Mouse (Mus musculus): ENCODE measurements around the gene Ss18l1. TPM values are rescaled to one million over a fixed set of nuclear protein-coding genes. Genes with fewer than 3 reads are reported as not detected.
A peak's percentile ranks its signal among the peaks of the same experiment; 100 is the strongest.

Gene Ss18l1
- polyA plus RNA-seq, 2 experiments from 2014 or later = 0.87 to 0.99 TPM

DNA sequence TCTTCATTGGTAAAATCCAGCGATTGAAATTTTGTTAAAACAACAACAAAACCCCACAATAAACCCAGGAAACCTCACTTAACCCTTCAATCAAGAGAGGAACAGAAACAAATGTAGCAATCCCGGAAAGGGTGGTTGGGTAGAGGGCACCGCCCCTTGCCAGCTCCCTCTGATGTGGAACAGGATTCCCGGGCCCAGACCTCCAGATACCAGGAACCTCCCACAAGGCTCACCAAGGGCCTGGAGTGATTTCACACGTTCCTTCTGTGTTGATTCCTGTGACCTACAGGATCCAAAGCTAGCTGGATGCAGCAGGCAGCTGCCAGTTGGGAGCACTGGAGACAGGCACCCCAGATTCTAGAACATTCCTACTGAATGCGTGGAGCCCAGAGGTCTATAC, 1.9 kb upstream of the Ss18l1 start:
- no peak for ATAC-seq

DNA sequence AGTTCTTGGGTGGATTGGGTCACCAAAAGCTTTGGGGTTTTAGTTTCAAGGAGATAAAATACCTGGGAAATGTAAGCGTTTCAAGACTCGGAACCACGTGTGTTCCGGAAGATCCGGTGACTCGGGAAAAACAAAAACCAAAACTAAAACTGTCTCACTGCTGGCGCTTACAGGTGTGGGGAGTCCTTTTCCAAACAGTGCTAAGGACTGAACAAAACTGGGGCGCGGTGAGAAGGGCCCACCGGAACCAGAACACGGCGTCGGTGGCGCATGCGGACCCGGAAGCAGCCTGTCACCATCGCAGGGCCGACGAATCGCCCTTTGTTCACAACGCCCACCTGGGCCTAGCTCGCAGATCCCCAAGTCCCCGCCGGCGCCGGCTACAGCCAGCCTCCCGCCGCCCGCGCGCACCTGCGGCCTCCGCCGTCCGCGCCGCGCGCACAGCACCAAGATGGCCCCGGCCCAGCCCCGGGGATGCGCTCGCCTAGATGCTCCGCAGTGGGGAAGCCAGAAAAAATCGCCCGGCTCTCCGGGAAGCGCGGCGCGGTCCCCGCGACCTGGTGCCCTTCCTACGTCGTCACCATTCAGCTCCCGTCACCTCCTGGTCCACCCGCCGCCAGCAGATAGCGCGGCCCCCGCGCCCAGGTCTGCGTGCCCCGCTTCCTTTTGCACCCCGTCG, 593 bp upstream of the Ss18l1 start:
- ATAC-seq = peak; percentile 44

DNA sequence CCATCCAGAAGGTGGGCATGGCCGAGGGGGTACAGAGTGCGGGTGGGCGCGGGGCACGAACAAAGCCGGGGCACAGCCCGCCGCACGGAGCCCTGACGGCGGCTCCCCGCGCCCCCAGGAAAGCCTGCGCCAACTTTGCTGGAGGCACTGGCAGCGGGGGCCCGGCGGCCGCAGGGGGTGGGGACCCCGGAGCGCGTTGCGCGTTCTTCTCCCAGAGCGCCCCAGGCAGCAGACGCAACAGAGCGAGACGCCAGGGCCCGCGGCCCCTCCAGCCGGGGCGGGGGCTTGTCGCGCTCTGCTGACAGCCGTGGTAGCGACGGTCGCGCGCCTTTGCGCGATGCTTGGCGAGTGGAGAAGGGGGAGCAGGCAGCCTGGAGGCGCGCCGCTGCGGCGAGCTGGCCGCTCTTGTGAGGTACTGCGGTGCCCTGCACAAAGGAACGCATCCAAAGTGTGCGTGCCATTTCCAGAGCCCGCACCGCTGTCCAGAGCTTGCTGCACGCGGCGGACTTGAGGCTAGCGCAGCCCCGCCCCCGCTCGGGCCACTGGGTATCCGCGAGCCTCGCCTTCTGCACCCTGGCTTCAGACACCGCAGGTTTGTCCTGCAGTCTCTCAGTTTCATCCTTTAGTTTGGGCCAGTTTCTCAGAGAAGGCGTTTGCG, 678 bp downstream of the Ss18l1 start:
- ATAC-seq = peak; percentile 8

DNA sequence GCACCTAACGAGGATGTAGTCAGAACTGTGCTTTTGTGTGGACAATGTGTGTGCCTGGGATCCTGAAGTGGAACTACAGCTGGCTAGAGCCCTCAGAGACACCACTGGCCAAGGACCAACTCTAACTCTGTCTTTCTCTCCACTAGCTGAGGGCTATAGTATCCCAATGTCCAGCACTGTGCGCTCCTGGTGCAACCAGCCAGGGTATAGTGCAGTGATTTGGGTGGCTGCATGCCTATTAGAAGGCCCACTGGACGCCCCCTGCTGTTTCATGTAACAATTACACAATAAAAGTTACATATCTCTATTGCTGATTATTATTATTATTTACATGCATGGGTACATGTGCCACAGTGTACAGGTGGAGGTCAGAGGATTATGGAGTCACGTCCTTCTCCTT, 3.0 kb downstream of the Ss18l1 start:
- ATAC-seq = no peak

DNA sequence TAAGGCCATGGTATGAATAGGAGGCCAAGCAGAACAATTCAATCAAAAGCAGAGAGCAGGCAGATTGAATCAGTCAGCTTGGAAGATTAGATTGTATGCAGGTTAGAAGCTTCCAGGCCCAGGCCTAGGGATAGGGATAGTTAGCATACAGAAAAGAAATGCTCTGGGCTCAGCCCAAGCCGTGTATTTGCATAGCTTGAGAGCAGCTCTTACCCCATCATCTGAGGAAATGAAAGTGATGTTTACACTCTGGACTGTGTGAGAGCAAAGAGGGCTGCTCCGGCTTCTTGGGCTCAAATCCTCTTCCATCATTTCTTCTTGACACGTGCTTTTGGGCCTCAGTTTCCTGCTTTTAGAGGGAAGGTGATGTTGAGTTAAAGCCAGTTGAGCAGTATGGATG, 5.3 kb downstream of the Ss18l1 start:
- no peak for ATAC-seq

DNA sequence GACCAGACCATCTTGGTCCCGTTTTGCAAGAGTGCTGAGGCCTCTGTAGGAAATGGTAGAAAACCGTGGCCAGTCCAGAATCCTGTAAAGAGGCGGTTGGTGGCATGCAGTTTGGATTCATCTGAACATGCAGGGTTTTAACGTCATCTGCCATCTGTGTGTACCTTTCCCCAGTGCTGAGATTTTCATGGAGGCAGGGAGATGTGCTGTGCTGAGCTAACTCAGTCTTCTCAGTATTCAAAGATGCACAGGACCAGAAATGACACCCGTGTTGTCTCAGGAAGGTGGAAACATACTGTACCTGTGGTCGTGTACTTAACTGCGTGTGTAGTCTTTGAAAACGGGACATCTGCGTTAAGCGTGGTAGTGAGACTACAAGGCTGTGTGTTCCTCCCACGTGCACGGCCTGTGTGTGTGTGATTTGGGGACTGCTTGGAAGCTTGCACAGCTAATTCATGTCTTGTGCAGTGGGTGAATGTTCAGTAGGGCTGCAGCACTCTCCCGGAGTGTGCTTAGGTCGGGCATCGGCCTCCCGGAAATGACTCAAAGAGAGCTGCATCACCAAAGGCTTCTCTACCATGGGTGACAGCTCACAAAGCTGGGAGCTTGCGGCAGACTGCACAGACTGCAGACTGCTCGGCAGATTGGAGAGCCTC, 5.8 kb downstream of the Ss18l1 start:
- no peak for ATAC-seq

DNA sequence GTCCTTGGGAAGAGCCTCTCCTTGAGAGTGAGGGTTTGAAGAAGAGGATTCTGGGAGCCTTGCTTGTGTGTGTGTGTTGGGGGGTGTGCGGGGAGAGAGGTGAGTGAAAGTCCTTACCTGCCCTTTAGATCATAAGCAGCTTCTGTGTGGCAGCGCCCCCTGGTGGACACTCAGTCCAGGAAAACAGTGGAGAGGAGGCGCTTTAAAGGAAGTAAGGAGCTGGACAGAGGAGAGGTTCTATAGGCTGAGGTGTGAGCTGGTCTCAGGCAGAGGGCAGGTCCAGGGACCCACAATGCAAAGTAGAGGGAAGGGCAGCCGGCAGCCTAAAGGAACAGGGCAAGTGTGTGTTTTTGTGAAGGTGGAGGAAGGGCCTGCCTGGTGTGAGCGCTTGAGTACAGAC, 8.7 kb downstream of the Ss18l1 start:
- ATAC-seq = peak; percentile 80

DNA sequence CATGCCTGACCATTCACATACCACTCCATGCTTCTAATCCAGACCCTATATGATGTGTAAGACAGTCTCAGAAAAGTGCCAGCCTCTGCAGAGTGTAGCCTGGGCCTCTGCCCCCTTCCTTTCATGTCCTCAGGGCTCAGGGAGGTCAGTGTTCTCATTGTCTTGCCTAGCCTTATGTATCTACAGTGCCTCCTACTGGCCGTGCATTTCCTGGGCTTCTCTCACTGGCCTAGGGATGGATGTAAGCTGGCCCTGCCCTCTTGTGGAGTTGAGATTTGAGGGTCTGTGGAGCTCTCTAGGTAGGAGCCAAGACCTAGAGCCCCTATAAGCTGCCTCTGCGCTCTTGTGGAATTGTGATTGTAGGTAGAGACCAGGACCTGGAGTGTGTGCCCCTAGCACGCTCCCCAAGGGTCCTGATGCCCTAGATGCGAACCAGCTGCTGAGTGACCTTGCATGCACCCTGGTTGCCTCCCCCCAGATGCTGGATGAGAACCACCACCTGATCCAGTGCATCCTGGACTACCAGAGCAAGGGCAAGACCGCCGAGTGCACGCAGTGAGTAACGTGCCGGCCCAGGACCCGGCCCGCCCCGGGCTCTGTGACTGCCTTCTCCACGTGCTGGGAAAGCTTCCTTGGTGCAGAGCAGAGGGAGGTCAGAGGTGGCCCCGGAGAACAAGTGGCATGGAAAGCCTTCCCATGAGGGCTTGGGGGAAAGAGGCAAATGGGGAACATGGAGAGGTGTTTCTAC, 9.9 kb downstream of the Ss18l1 start:
- no peak for ATAC-seq

DNA sequence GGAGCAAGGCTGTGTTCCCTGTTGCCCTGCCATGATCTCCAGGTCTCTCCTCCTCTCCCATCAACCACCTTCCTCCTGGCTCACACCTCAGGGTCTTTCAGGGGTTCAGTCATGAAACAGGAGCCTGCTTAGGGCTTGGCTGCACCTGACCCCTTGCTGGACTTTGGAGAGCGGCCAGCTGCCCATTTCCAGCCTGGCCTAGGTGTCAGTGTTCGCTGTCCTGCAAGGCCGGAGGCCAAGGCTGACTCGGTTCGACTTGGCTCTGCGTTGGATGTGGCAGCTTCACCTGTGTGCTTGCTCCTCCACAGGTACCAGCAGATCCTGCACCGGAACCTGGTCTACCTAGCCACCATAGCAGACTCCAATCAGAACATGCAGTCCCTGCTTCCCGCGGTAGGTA, 10.7 kb downstream of the Ss18l1 start:
- no peak for ATAC-seq

DNA sequence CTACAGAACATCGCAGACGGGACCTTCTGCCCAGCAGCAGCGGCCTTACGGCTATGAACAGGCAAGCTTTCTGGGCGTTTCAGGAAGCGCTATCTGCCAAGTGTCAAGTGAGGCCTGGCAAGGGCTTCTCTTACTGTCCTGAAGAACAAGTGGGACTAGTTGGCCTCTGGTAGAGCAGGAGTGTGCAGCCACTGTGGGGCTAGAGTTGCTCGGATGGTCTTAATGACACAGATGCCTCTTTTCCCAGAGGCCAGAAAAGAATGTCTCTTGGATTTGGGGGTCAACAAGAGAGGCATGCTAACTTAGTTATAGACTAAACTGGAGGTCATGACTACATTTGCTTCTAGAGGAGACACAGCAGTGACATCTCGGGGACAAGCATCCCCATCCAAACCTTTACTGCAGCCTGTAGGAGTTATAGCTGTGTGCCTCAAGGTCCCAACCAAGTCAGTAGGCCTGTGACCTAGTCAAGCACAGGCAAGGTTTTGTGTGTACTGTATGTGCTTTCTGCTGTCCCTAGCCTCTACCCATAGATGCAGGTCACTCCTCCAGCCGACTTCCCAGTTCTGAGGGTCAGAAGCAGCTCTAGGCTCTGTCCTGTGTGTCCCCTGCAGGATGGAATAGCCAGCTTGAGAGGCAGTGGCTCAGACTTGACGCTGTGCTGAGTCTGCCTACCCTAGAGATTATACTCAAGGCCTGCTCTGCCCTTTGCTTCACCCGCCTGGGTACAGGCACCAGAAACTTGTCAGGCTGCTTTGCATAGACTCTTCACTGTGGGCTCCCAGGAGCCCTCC, 21.2 kb downstream of the Ss18l1 start:
- no peak for ATAC-seq

DNA sequence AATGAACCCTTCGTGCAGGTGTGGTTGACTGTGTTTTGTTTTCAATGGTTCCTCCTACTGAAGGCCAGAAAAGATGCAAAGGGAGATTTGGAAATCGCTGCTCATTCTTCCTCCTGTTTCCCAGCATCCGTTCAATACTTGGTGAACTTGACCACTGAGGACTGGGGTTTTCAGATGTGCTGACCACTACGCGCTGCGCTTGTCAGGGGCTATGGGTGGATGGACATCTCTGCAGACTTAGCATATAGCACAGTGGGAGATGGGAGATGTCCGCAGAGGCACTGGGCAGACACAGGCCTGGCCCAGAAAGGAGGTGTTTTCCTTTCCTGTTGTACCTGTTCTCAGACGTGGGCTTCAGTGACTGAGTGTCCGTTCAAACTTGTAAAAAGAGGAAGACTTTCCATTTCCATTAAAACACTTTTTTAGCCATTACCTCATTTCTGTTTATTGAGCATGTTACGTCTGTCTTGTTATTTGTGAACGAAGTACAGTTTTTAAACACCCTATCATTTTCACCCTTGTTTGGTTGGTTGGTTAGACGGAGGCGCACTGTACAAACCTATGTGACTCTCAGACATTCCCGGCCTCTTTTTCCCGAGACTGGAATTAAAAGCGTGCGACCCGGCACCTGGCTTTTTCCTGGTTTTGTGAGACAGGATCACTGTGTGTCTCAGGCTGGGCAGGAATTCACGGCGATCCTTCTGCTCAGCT, 27.6 kb downstream of the Ss18l1 start:
- no peak for ATAC-seq

DNA sequence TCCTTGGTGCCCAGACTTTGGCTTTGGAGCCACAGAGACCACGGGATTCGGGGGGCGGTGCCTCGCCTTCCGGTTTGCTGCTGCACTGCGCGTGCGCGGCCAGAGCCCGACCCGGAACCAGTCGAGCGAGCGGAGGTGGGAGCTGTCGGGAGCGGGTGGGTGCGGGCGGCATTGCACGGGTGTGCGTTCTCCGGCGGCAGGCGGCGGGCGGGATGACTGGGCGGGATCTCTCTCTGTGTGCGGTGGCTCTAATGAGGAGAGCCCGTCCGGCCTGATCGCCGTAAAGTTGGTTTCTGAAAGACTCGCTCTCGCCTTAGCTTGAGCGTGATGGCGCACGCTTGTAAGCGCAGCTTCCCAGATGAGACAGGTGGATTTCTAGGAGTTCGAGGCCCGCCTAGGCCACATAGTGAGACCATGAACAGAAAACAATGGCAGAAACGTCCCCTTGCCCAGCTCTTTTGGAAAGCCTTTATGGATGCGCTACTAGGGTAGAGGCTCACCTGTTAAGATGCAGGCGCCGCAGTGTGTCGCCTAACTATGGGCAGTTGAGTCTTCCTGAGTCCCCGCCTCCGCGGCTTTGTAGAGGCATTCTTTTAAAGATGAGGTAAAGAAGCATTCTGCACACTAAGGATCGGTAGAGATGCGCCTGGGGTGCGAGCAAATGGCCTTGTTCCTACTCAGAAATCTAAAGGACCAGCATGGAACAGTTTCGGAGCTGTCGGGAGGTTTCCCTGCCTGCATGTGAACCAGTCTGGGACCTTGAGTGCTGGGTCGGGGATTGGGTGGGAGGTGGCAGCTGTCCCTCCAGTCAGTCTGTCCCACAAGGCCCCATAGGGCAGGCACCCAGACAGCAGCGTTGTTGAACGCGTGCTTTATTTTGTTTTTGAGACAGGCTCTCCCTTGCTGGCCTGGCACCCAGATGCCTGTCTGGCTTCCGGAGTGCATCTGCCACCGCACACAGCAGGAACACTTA, 28.5 kb downstream of the Ss18l1 start, which contains the start of gene Mtg2:
Gene Mtg2, plus strand, starts transcription at position 108 of the 973 bp plus-strand sequence.
- ATAC-seq = peak; percentile 95

DNA sequence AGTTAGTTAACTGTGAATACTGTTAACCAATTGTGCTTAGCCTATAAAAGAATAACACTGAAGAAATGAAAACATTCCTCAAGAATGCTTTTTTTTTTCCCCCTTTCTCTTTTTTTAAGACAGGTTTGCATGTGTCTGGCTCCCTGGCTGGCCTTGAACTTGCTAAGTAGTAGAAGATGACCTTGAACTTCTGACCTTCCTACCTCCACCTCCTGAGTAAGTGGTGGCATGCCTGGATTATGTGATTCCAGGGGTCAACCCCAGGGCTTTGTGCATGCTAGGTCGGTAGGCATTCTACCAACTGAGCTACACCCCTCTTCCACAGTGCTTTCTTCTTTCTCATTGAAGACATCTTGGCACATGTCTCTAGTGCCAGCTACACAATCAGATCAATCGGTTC, 29.4 kb downstream of the Ss18l1 start:
- no peak for ATAC-seq

DNA sequence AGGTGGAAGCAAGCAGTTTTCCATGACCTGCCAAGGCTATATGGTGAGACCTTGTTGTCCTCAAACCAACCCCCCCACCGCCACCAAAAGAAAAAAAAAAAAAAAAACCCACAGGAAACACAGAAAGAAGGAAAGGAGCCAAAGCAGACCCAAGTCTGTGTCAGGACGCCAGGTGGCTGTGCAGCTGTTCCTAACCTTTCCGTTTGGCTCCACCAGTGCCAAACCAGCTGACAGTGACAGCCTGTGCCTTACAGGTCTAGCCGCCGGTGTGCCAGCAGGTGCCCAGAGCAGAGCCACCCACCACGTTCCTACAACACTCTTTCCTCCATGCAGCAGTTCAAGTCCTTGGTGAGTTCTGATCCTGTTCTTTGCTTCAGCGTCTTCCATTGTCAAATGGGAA, 30.6 kb downstream of the Ss18l1 start:
- ATAC-seq = no peak

DNA sequence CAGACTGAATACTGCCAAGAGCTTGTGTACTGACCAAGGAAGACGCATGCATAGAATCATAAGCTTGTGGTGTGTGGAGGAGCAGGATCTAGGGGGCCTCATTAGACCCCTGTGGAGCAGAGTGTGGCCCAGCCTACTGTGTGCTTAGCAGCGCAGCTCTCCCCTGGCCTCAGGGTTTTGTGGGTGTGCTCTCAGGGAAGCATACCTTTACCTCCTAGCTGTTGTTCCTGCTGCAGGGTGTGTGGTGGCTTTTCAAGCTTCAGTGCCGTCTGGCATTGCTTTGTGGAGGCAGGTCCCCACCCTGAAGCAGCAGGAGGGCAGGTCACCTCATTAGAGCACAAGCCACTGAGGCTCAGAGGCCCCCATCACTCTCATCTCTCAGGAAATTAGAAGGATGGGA, 35.3 kb downstream of the Ss18l1 start:
- no peak for ATAC-seq

DNA sequence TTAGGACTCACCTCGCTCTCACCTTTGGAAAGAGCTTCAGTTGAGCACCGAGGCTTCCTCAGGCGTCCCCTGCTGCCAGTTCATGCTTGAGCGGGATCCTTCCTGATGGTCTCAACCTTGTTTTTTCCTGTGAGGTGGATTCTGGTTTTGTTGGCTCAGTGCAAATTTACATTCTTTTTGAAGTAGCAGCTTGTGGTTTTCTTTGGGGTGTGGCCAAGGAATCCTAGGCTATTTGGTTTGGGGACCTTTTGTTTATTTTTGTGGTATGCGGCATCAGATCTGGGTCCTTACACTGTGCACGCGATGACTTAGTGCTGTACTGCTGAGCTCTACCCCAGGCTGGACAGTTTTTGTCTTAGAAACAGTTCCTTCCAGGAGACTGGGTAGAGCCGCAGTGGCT, 38.4 kb downstream of the Ss18l1 start:
- no peak for ATAC-seq

DNA sequence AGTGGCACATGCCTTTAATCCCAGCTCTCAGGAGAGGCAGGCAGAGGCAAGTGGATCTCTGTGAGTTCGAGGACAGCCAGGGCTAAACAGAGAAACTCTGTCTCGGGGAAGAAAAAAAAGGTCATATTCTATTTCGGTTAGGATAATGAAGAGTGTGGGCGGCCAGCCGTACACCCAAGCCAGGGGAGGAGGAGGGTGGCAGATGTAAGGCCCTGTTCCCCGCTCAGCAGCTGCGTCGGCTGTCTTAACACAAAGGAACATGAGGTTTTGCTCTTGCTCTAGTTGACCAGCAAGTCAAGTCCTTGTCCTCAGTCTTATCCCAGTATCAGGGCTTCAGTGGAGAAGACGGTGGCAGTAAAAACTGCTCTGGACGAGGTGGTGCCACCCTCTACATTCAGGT, 40.8 kb downstream of the Ss18l1 start:
- ATAC-seq = no peak

DNA sequence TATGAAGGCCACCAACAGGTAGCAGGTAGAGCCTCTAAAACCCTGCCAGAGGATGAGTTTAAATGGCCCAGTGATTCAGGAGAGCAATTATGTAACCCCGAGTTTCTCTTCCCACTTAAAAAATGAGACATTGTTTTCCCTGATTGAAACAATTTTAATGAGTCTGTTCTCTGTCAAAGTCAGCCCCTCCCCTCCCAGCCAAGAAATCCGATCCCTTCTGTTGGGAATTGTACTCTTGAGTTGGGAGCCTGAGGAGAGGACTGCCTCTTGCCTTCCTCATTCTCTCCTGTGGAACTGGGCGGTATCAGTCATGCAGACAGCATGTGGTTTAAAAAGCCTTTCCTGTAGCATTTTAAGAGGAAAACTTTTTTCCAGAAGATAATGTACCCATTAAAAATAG, 42.3 kb downstream of the Ss18l1 start:
- ATAC-seq = no peak

DNA sequence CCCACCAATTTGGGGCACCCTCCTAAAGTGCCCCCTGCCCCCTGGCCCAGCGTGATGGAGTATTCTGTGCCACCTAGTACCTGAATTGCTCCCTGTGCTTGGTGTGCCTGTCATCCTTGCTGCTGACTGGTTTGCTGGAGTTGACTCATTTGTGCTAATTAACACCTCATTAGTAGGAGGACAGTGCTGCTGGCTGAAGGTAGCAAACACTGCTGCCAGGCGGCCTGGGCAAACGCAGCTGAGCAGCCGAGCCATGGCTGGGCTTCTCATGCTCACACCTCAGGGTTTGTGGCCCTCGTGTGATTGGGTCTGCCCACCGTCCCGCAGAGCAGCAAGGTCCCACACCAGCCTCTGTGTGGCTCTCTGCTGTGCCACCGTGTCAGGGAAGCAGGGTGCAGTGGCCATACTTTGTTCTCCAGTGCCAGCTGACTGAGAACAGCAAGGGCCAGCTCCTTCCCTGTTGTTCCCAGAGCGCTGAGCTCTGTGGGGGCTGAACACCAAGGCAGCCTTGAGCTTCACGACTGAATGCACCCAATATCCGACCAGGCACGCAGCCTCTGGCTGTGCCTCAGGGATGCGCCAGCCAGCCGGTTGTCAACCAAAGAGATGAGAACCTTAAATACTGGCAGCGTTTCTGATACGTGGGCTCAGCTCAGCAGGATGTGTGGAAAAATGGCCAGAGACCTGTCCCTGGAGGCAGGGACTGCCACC, 43.8 kb downstream of the Ss18l1 start:
- ATAC-seq = no peak

DNA sequence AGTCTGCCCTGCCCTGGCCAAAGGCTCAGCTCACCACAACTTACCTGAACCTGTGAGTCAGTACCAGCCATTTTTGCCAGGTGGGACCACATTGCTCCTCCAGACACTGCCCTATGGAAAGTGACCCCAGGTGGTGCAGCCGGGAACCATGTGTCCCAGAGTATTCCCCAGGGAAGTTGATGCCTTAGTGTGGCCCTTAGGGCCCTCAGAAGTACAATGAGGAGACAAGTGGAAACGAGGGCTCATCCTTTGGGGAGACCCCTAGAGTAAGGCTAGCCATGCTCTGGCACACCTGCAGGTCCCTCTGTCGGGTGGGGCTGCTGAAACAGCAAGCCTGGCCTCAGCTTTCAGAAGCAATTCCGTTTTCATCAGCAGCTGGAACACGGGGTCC, 44.3 kb downstream of the Ss18l1 start:
- ATAC-seq = no peak
